Mouse (Mus musculus): Measurements from ENCODE around the gene Tmem167b.

DNA sequence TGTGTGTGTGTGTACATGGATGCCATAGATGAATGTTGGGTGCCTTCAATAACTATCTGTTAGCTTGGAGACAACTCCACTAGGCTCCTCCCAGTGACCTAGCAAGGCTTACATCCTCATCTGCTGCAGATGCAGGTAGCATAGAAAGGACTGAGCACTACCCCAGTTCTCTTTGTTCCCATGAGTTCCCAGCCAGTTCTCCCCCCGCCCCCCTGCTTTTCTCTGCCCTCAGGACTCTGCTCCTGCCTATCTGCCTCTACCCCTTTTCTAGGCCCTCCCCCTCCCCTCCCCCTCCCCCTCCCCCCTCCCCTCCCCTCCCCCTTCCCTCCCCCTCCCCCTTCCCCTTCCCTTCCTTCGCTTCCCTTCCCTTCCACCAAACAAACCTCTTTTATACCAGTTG, 52.1 kb downstream of the Tmem167b start:
- no peak for TF ChIP-seq CTCF (IDR thresholded peaks at IDR 0.05; ENCODE audit: insufficient read depth, low read length)
- TF ChIP-seq POLR2A (IDR thresholded peaks at IDR 0.05; ENCODE audit: borderline replicate concordance, extremely low read depth, low read depth, low read length): no peak
